Mouse (Mus musculus) CH12.LX (cell line): ENCODE results near the gene Cntrob. TPM values are rescaled to one million over a fixed set of nuclear protein-coding genes. Genes with fewer than 3 reads are reported as not detected.

Source experiments
- DNase-seq: peaks from one replicate; pipeline ENCODE4 v3.0.0-alpha.2; 2013; ENCODE audit errors: extremely low read depth
- H3K27ac ChIP-seq: 2 replicates; pipeline ENCODE4 v1.5.1; 2012; ENCODE audit warnings: low read depth, mild to moderate bottlenecking, control low read depth, moderate library complexity; ENCODE audit not compliant: insufficient read depth
- H3K27me3 ChIP-seq: replicated peaks from 2 replicates; pipeline ENCODE3; 2012; ENCODE audit warnings: inconsistent platforms
- H3K36me3 ChIP-seq, 2 experiments: replicated peaks in 1 of 2; 2 replicates each; pipeline versions ENCODE3 to v1.6.1; 2012; ENCODE audit warnings: inconsistent platforms in 1 of 2, low read length in 1 of 2, mild to moderate bottlenecking in 1 of 2, mixed read lengths in 1 of 2, moderate library complexity in 1 of 2; ENCODE audit not compliant: control insufficient read depth in 1 of 2, insufficient read depth in 1 of 2
- H3K4me1 ChIP-seq, 2 experiments: 2 replicates each; pipeline ENCODE4 v1.6.1; 2012; ENCODE audit warnings: inconsistent platforms in 1 of 2, moderate library complexity in 1 of 2; ENCODE audit not compliant: insufficient read depth in 2 of 2, control insufficient read depth in 1 of 2
- H3K4me2 ChIP-seq: 2 replicates; pipeline ENCODE4 v1.6.1; 2012; ENCODE audit warnings: low read depth, mild to moderate bottlenecking, control low read depth; ENCODE audit not compliant: poor library complexity, insufficient read depth, severe bottlenecking
- H3K4me3 ChIP-seq, 3 experiments: fragments of 150-350 bp in 1 of 3; sonication (generic) in 1 of 3; replicated peaks in 1 of 3; 2 replicates each; pipeline versions ENCODE3 to v1.5.1; 2011 to 2012; ENCODE audit warnings: low read depth in 2 of 3, low read length in 2 of 3, mild to moderate bottlenecking in 2 of 3, moderate library complexity in 2 of 3, control low read depth in 1 of 3, improper control_type of control experiment in 1 of 3, inconsistent platforms in 1 of 3, mixed read lengths in 1 of 3; ENCODE audit not compliant: poor library complexity in 1 of 3
- H3K79me2 ChIP-seq: replicated peaks from 2 replicates; pipeline ENCODE4 v1.6.1; 2012; ENCODE audit warnings: mild to moderate bottlenecking, moderate library complexity; ENCODE audit not compliant: control insufficient read depth, poor library complexity, insufficient read depth, severe bottlenecking; ENCODE audit errors: extremely low read depth
- H3K9ac ChIP-seq: 2 replicates; pipeline ENCODE4 v1.6.1; 2012; ENCODE audit warnings: low read depth, mild to moderate bottlenecking, control low read depth, moderate library complexity; ENCODE audit not compliant: insufficient read depth
- H3K9me3 ChIP-seq: replicated peaks from 2 replicates; pipeline ENCODE3; 2012; ENCODE audit warnings: low read length, inconsistent platforms, mixed read lengths
- BHLHE40 ChIP-seq: IDR thresholded peaks from 2 replicates; pipeline ENCODE4 v1.6.1; 2011; ENCODE audit warnings: mild to moderate bottlenecking, low read depth, low read length, improper control_type of control experiment
- CHD1 ChIP-seq: IDR thresholded peaks from 2 replicates; pipeline ENCODE4 v1.6.1; 2012; ENCODE audit warnings: low read depth, low read length, improper control_type of control experiment, inconsistent platforms
- CHD2 ChIP-seq: IDR thresholded peaks from 2 replicates; pipeline ENCODE4 v1.6.1; 2011; ENCODE audit warnings: low read length, improper control_type of control experiment
- CTCF ChIP-seq, 2 experiments: IDR thresholded peaks in 1 of 2; conservative IDR thresholded peaks in 1 of 2; 2 replicates each; pipeline ENCODE4 v1.5.1; 2011 to 2012; ENCODE audit warnings: low read depth in 2 of 2, low read length in 2 of 2, improper control_type of control experiment in 1 of 2, inconsistent platforms in 1 of 2, mild to moderate bottlenecking in 1 of 2, moderate library complexity in 1 of 2
- EP300 ChIP-seq: IDR thresholded peaks from 2 replicates; pipeline ENCODE4 v1.6.1; 2011; ENCODE audit warnings: low read length, improper control_type of control experiment
- GABPA ChIP-seq: IDR thresholded peaks from 2 replicates; pipeline ENCODE4 v1.6.1; 2012; ENCODE audit warnings: low read depth, low read length, improper control_type of control experiment, inconsistent platforms; ENCODE audit not compliant: insufficient replicate concordance
- HCFC1 ChIP-seq: IDR thresholded peaks from 2 replicates; pipeline ENCODE4 v1.6.1; 2012; ENCODE audit warnings: low read depth, mild to moderate bottlenecking, inconsistent platforms, low read length, improper control_type of control experiment
- IRF4 ChIP-seq: IDR thresholded peaks from 2 replicates; pipeline ENCODE4 v1.6.1; 2014; ENCODE audit warnings: low read depth, mild to moderate bottlenecking, inconsistent platforms, low read length, improper control_type of control experiment
- MAX ChIP-seq: IDR thresholded peaks from 2 replicates; pipeline ENCODE4 v1.6.1; 2011; ENCODE audit warnings: low read length, improper control_type of control experiment
- MEF2A ChIP-seq: IDR thresholded peaks from 2 replicates; pipeline ENCODE4 v1.6.1; 2014; ENCODE audit warnings: low read depth, mild to moderate bottlenecking, inconsistent platforms, low read length, improper control_type of control experiment, borderline replicate concordance
- MXI1 ChIP-seq: IDR thresholded peaks from 2 replicates; pipeline ENCODE4 v1.6.1; 2011; ENCODE audit warnings: mild to moderate bottlenecking, low read depth, low read length, improper control_type of control experiment
- NELFE ChIP-seq: IDR thresholded peaks from 2 replicates; pipeline ENCODE4 v1.6.1; 2011; ENCODE audit warnings: low read depth, low read length, improper control_type of control experiment
- NRF1 ChIP-seq: IDR thresholded peaks from 2 replicates; pipeline ENCODE4 v1.6.1; 2014; ENCODE audit warnings: low read depth, mild to moderate bottlenecking, inconsistent platforms, low read length, improper control_type of control experiment, moderate library complexity
- SMC3 ChIP-seq: IDR thresholded peaks from 2 replicates; pipeline ENCODE4 v1.6.1; 2011; ENCODE audit warnings: low read depth, low read length, improper control_type of control experiment
- TBP ChIP-seq: conservative IDR thresholded peaks from 2 replicates; pipeline ENCODE4 v1.6.1; 2011; ENCODE audit warnings: low read depth, low read length, improper control_type of control experiment
- UBTF ChIP-seq: IDR thresholded peaks from 2 replicates; pipeline ENCODE4 v1.6.1; 2012; ENCODE audit warnings: low read depth, mild to moderate bottlenecking, inconsistent platforms, low read length, improper control_type of control experiment, moderate library complexity
- ZC3H11A ChIP-seq: IDR thresholded peaks from 2 replicates; pipeline ENCODE4 v1.6.1; 2012; ENCODE audit warnings: low read depth, mild to moderate bottlenecking, inconsistent platforms, low read length, improper control_type of control experiment
- ZKSCAN1 ChIP-seq: IDR thresholded peaks from 2 replicates; pipeline ENCODE4 v1.6.1; 2012; ENCODE audit warnings: low read depth, inconsistent platforms, low read length, improper control_type of control experiment, borderline replicate concordance
- ZMIZ1 ChIP-seq: IDR thresholded peaks from 2 replicates; pipeline ENCODE4 v1.6.1; 2012; ENCODE audit warnings: low read depth, mild to moderate bottlenecking, inconsistent platforms, low read length, improper control_type of control experiment
- dilution Hi-C: fragments of 300-500 bp; cut with MboI; formaldehyde crosslinking; loops from 2 replicates; pipeline ENCODE4 v1.14.3; 2020; ENCODE audit warnings: low sequenced_read_pairs; ENCODE audit not compliant: extremely low pct_unique_long_range_greater_than_20kb, extremely low pct_ligation_motif_present
- in situ Hi-C: fragments of 300-500 bp; cut with MboI; formaldehyde crosslinking; loops from 3 replicates; pipeline ENCODE4 v1.14.3; 2019; ENCODE audit warnings: low sequenced_read_pairs, low pct_ligation_motif_present, low pct_unique_long_range_greater_than_20kb, mixed read lengths
- polyA plus RNA-seq: library from polyadenylated mRNA; unstranded; fragments of >175 nt; gene quantifications from 2 replicates; pipeline ENCODE4 v1.2.1, GENCODE M21; 2012; ENCODE audit warnings: low read depth; ENCODE audit not compliant: insufficient read length
- total RNA-seq, 2 experiments: library from RNA; depleted of rRNA; stranded (reverse); fragments of 300-350 nt in 1 of 2; fragments of >200 nt in 1 of 2; gene quantifications; 2 replicates each; pipeline ENCODE4 v1.2.3; 2012 to 2014

Gene Cntrob
- total and polyA plus RNA-seq, 3 experiments: 16.4 to 36.6 (median 18.9) TPM

DNA sequence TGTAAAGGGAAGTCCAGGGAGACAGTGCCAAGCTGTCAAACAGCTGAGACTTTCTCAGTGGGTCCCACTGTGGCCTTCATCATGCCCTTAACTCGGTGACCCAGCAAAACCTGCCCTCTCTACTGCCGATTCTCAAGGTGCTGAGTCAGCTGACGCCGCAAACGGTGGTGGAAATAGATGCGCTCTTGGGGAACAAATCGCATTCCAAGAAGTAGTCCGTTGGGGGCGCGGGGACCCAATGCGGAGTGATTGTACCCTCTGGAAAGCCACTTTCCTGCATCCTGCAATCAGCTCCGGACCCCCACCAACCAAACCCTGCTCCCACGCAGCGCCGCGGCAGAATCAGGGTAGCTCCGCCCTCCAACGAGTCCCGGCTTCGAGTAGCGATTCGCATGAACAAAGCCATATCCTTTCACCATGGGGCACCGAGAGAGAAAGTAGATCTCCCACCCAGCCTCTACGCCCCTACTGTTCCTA, 8.4 kb upstream of the Cntrob start (continued):
- TF ChIP-seq EP300 (no peak), BHLHE40 (no peak), CHD2 (peak; percentile 68; the same call in 1 of the 2 replicates), CTCF (conservative IDR thresholded peaks at IDR 0.05 in 1 of 2, IDR thresholded peaks at IDR 0.05 in 1 of 2; ENCODE audit: low read depth in 2 of 2, low read length in 2 of 2) (no peak), ZKSCAN1 (no peak), UBTF (no peak), NRF1 (no peak), IRF4 (peak; percentile 53; the same call in 1 of the 2 replicates), TBP (0 out of 2 replicates have a peak, but pooled peaks have one; percentile 48)

DNA sequence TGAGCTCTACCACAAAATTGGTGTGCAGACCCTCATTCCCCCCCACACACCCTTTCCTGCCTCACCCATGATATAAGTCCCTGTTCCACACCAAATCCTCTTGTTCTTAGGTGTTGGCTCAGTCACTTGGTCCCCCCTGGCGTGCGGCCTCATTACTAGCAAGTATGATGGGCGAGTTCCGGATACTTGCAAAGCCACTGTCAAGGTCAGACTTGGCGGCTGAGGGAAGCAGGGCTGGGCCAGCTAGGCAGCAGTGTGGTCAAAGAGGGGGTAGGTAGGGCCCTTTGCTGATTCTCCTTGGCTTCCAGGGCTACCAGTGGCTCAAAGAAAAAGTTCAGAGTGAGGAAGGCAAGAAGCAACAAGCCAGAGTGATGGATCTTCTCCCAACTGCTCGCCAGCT, 7.6 kb upstream of the Cntrob start:
- no peaks in the 10 kb centered on the region for H3K36me3 ChIP-seq
- peaks cover 8 to 19% of the 10 kb centered on the region in 2 experiments for H3K4me1 ChIP-seq
- no peak overlapping the region for H3K4me2 ChIP-seq
- no peak for DNase-seq
- H3K27ac ChIP-seq: no peak overlapping the region
- TF ChIP-seq ZKSCAN1: no peak
- TF ChIP-seq HCFC1: no peak
- no peak for TF ChIP-seq ZMIZ1
- TF ChIP-seq CTCF (conservative IDR thresholded peaks at IDR 0.05 in 1 of 2, IDR thresholded peaks at IDR 0.05 in 1 of 2; ENCODE audit: low read depth in 2 of 2, low read length in 2 of 2): no peak
- TF ChIP-seq NELFE: no peak
- TF ChIP-seq BHLHE40: no peak
- TF ChIP-seq SMC3: no peak
- no peak for TF ChIP-seq ZC3H11A
- no peak for TF ChIP-seq MEF2A
- TF ChIP-seq CHD1: no peak
- no peak for TF ChIP-seq MXI1
- TF ChIP-seq MAX: no peak
- no peak for TF ChIP-seq CHD2
- no peak for TF ChIP-seq EP300
- TF ChIP-seq GABPA: no peak
- H3K27me3 ChIP-seq: peaks cover 39% of the 10 kb centered on the region
- no peak overlapping the region for H3K4me3 ChIP-seq
- no peaks in the 10 kb centered on the region for H3K9me3 ChIP-seq
- no peak overlapping the region for H3K9ac ChIP-seq
- H3K79me2 ChIP-seq: no peaks in the 10 kb centered on the region
- dilution Hi-C loops (no loop called here), in situ Hi-C loops (loop anchor here (5.0 kb wide), 2 partner anchors 36 to 59 kb away; partner anchors contain the start of gene Chd3)
